20 mouse cellular contexts compared by ENCODE assay signal in the genomic region with DNA sequence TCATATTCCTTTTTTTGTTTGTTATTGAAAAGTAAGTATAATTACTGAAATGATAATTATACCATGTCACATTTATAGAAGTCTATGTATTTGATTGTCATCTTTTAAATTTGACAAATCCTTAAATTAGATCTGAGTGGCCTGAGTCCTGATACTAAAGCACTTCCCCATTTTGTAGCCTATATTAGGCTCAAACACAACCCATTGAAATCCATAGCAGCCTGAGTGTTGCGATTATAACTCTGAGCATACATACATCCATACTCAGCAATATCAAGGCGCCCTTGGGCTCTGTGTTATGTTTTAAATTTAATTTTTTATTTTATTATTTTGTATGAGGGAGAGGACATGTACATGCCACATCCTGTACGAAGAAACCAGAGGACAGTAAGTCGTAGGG.
"Had no signal": no experiment of that assay in that cellular context is flagged by ENCODE, and none has a peak within 500 bp of the region (broad histone marks: within the 10 kb centered on the region; RNA-seq: fewer than 3 reads in every experiment).

No protein-coding gene starts in this region.

- H3K4me3 ChIP-seq: lung, embryonic 15.5 days; megakaryocyte, embryonic 14.5 days; midbrain, embryonic 13.5 days; midbrain, embryonic 15.5 days; neural tube, embryonic 12.5 days had no signal

- H3K27me3 ChIP-seq: lung, embryonic 15.5 days; megakaryocyte, embryonic 14.5 days; midbrain, embryonic 13.5 days; midbrain, embryonic 15.5 days; neural tube, embryonic 12.5 days had no signal

- DNase-seq: liver, postnatal 0 days; lung, adult 2 months; lung, postnatal 14 days; lung, postnatal 36 days; retina, postnatal 1 day; right cerebral cortex, adult 18-20 months; right cerebral cortex, postnatal 25 days; right cerebral cortex, postnatal 4 days; spleen, adult 18-20 months; thymus, adult 18-20 months; thymus, postnatal 25 days; thymus, postnatal 4 days had no signal

- H3K9ac ChIP-seq: liver, postnatal 0 days; lung, embryonic 15.5 days; midbrain, embryonic 13.5 days; midbrain, embryonic 15.5 days; neural tube, embryonic 12.5 days had no signal

- H3K27ac ChIP-seq: lung, embryonic 15.5 days; macrophage; midbrain, embryonic 13.5 days; midbrain, embryonic 15.5 days; neural tube, embryonic 12.5 days had no signal

- H3K4me2 ChIP-seq: lung, embryonic 15.5 days; midbrain, embryonic 11.5 days; midbrain, embryonic 13.5 days; midbrain, embryonic 15.5 days; neural tube, embryonic 12.5 days had no signal

- H3K4me1 ChIP-seq: lung, embryonic 15.5 days; midbrain, embryonic 13.5 days; neural tube, embryonic 12.5 days had no signal

- H3K9me3 ChIP-seq: lung, embryonic 15.5 days; midbrain, embryonic 15.5 days; neural tube, embryonic 12.5 days had no signal

- H3K36me3 ChIP-seq: lung, embryonic 15.5 days; midbrain, embryonic 13.5 days; midbrain, embryonic 15.5 days; neural tube, embryonic 12.5 days had no signal

- ATAC-seq: liver, postnatal 0 days; lung, postnatal 0 days; midbrain, embryonic 13.5 days; midbrain, embryonic 15.5 days had no signal
